Mouse (Mus musculus) erythroblast, embryonic 14.5 days (primary cell): ENCODE measurements around the gene Nckap5. TPM values are rescaled to one million over a fixed set of nuclear protein-coding genes. Genes with fewer than 3 reads are reported as not detected.

Source experiments
- H3K27me3 ChIP-seq: 2 replicates; pipeline ENCODE4 v1.6.1; 2012; ENCODE audit warnings: inconsistent platforms; ENCODE audit not compliant: control insufficient read depth
- H3K36me3 ChIP-seq: 2 replicates; pipeline ENCODE4 v1.6.1; 2012; ENCODE audit warnings: mild to moderate bottlenecking, inconsistent platforms; ENCODE audit not compliant: control insufficient read depth
- H3K4me1 ChIP-seq: 2 replicates; pipeline ENCODE4 v1.6.1; 2012; ENCODE audit warnings: inconsistent platforms; ENCODE audit not compliant: control insufficient read depth
- H3K4me3 ChIP-seq: replicated peaks from 2 replicates; pipeline ENCODE3; 2012; ENCODE audit warnings: moderate library complexity, mild to moderate bottlenecking, inconsistent platforms
- H3K9me3 ChIP-seq: 2 replicates; pipeline ENCODE4 v1.6.1; 2012; ENCODE audit warnings: low read length, inconsistent platforms, mixed read lengths; ENCODE audit not compliant: control insufficient read depth
- GATA1 ChIP-seq: IDR thresholded peaks from 2 replicates; pipeline ENCODE4 v1.6.1; 2012; ENCODE audit warnings: low read length, inconsistent platforms, mixed read lengths
- TAL1 ChIP-seq: IDR thresholded peaks from 3 replicates; pipeline ENCODE4 v1.6.1; 2012; ENCODE audit warnings: low read length, inconsistent platforms, mixed read lengths
- polyA plus RNA-seq: library from polyadenylated mRNA; stranded (reverse); fragments of >175 nt; gene quantifications from 2 replicates; pipeline ENCODE4 v1.2.3, GENCODE M21; 2012

The Nckap5 gene
- polyA plus RNA-seq, 1 experiment: not detected

- Histone ChIP-seq H3K27me3 (no peaks in the 10 kb centered on the region), H3K4me1 (peaks cover 20% of the 10 kb centered on the region), H3K9me3 (no peaks in the 10 kb centered on the region), H3K36me3 (no peaks in the 10 kb centered on the region), H3K4me3 (no peak overlapping the region)
- TF ChIP-seq TAL1 (no peak), GATA1 (no peak)
Observed at GRCm38 (mm10) chr1:126320696-126321095, 509.9 kb downstream of the Nckap5 start.

DNA sequence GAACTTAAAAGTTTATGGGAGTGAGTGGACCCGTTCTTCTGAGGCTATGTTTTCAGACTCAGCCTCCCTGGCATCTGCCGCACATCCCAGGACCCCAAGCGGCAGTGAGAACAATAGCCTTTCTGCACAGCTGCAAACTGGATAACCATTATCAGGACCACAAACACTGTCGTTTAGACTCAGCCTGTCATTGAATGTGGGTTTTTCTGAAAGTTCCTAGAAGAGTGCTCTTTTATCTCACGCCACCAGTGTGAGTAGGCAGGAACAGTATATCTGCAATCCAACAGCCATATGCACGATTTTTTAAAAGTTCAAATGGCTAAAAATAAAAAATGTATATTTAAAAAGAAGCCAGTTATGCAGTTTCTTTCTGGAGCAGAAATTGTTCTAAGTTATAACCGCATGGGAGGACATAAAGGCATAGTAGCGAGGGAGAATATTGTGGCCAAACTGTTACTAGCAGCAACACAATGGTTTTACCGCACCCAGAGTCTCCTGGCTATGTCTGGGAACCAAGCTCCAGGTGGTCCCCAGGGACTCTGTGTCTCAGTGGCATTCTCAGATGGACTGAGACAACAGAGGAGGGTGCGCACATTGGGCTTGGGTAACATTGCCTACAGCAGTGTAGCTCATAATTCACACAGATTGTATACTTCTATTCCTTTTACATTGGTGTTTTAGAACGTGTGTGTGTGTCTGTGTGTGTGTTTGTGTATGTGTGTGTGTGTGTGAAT, 512.6 kb downstream of the Nckap5 start:
- H3K27me3 ChIP-seq: no peaks in the 10 kb centered on the region

DNA sequence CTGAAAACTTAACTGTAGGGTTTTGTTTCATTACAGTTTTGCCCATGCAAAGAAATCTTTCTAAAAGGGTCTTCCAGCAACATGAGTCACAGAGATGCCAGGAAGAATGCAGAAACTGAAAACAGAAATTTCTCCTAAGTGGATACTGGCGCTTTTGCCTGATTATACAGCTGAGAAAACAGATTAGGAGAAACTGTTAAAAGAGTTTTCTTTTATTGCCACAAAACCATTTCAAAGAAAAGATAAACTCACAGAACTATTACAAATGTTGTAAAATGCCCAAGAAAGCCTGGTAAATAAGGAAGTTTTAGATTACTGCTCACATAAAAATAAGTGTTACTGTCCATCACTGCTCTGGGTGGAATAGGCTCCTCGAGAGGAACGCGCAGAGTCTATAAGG, 513.3 kb downstream of the Nckap5 start:
- no peaks in the 10 kb centered on the region for H3K27me3 ChIP-seq
- no peaks in the 10 kb centered on the region for H3K36me3 ChIP-seq
- no peaks in the 10 kb centered on the region for H3K9me3 ChIP-seq
- H3K4me3 ChIP-seq: no peak overlapping the region
- TF ChIP-seq GATA1 (no peak), TAL1 (no peak)
- H3K4me1 ChIP-seq: peaks cover 20% of the 10 kb centered on the region

More for the DNA sequence above, 512.6 kb downstream of the Nckap5 start:
- no peaks in the 10 kb centered on the region for H3K36me3 ChIP-seq
- H3K9me3 ChIP-seq: no peaks in the 10 kb centered on the region
- peaks cover 20% of the 10 kb centered on the region for H3K4me1 ChIP-seq
- TF ChIP-seq TAL1: no peak
- TF ChIP-seq GATA1: no peak
- no peak overlapping the region for H3K4me3 ChIP-seq

GRCm38 (mm10) chr1:126316866-126317265, 513.7 kb downstream of the Nckap5 start:
- Histone ChIP-seq H3K4me1 (peaks cover 20% of the 10 kb centered on the region), H3K27me3 (no peaks in the 10 kb centered on the region), H3K9me3 (no peaks in the 10 kb centered on the region), H3K4me3 (no peak overlapping the region), H3K36me3 (no peaks in the 10 kb centered on the region)
- TF ChIP-seq GATA1 (no peak), TAL1 (no peak)

DNA sequence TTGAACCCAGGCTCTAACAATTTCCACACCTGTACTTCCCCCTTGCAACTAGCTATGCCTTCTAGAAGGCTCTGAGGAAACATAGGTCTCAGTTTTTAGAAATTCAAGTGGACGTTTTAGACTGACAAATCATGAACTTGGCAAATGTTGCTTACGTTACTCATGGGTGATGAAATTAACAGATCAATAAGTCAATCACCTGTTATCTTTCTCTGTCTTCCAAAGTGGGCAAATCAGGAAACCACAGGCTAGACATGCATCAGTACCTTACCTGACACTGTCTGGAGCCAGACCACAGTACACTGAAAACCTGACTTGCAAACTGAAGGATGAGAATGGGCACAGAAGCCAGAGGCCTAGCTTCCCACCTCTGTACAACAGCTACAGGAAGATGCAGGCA, 529.5 kb downstream of the Nckap5 start:
- Histone ChIP-seq H3K36me3 (no peaks in the 10 kb centered on the region), H3K4me1 (no peaks in the 10 kb centered on the region), H3K4me3 (no peak overlapping the region), H3K9me3 (no peaks in the 10 kb centered on the region), H3K27me3 (no peaks in the 10 kb centered on the region)
- TF ChIP-seq GATA1 (no peak), TAL1 (no peak)

DNA sequence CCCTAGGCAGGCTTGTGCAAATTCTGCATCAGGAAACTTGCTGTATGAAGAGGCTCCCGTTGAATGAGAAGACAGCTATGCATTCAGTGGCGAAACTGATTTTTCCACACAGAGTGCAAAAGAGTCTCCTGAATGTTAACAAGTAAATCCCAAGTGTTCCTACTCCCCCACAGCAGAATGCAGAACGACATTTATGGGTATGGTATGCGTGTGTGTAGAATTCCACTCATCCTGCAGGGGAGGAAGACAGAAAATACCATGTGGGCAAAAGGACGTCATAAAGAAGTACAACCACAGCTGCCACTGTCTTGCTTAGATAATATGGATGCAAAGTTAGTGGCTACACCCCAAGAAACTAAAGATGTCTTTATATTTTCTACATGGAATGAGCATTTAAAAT, 565.7 kb downstream of the Nckap5 start:
- H3K4me3 ChIP-seq: no peak overlapping the region
- H3K27me3 ChIP-seq: no peaks in the 10 kb centered on the region
- no peaks in the 10 kb centered on the region for H3K9me3 ChIP-seq
- H3K36me3 ChIP-seq: no peaks in the 10 kb centered on the region
- no peak for TF ChIP-seq GATA1
- TF ChIP-seq TAL1: no peak
- H3K4me1 ChIP-seq: no peaks in the 10 kb centered on the region

DNA sequence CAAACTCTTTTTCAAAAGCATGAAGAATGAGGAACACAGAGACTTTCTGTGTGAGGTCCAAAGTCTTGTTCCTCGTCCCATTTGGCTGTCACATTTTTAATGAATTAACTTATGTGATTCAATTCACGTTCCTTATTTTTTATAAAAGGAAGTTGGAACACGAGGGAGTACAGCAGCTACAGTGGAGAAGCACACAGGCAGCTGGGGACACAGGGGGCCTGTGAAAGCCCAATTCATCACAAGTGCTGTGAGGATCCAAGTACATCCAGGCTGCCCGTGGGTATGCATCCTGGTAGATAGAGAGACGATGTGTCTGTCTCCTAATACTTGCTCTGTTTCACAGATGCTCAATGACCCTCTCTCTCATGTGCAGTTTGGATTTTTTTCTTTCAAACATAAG, 576.2 kb downstream of the Nckap5 start:
- Histone ChIP-seq H3K27me3 (no peaks in the 10 kb centered on the region), H3K36me3 (no peaks in the 10 kb centered on the region), H3K4me3 (no peak overlapping the region), H3K4me1 (no peaks in the 10 kb centered on the region), H3K9me3 (no peaks in the 10 kb centered on the region)
- TF ChIP-seq TAL1 (no peak), GATA1 (no peak)

GRCm38 (mm10) chr1:126253934-126254333, 576.7 kb downstream of the Nckap5 start:
- H3K36me3 ChIP-seq: no peaks in the 10 kb centered on the region
- H3K9me3 ChIP-seq: no peaks in the 10 kb centered on the region
- H3K27me3 ChIP-seq: no peaks in the 10 kb centered on the region
- no peaks in the 10 kb centered on the region for H3K4me1 ChIP-seq
- H3K4me3 ChIP-seq: no peak overlapping the region
- TF ChIP-seq TAL1 (no peak), GATA1 (no peak)

GRCm38 (mm10) chr1:126233196-126233595, 597.4 kb downstream of the Nckap5 start:
- Histone ChIP-seq H3K36me3 (no peaks in the 10 kb centered on the region), H3K9me3 (no peaks in the 10 kb centered on the region), H3K4me1 (no peaks in the 10 kb centered on the region), H3K27me3 (no peaks in the 10 kb centered on the region), H3K4me3 (no peak overlapping the region)
- TF ChIP-seq TAL1 (no peak), GATA1 (no peak)

DNA sequence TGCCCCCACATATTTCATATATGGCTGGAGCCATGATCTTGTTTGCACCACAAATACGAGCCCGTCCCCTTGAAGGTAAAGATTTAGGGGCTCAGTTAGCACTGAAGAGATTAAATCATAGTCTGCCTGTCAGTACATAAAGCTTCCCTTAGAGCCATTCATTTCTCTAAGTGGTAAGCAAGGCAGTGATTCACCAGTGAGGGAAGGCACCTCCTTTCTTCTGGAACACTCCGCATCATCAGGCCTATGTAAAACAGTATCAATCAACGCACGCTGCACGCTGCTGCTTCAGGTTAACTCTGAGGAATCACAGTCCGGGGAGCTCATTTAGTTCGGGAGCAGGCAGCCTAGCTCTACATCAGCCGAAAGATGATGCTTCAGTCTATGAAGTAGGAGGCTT, 599.4 kb downstream of the Nckap5 start:
- H3K4me3 ChIP-seq: no peak overlapping the region
- H3K27me3 ChIP-seq: no peaks in the 10 kb centered on the region
- H3K36me3 ChIP-seq: no peaks in the 10 kb centered on the region
- no peaks in the 10 kb centered on the region for H3K4me1 ChIP-seq
- no peak for TF ChIP-seq GATA1
- no peak for TF ChIP-seq TAL1
- H3K9me3 ChIP-seq: no peaks in the 10 kb centered on the region
